Mouse (Mus musculus) liver, embryonic 12.5 days (tissue): ENCODE measurements around the gene Rgs21. TPM values are rescaled to one million over a fixed set of nuclear protein-coding genes. Genes with fewer than 3 reads are reported as not detected.

ENCODE experiments used
- ATAC-seq: fragments of 200-750 bp; cut with Nextera tagmentation; 2 replicates; pipeline ENCODE4 v1.8.0; 2017; ENCODE audit warnings: moderate number of reproducible peaks, mild to moderate bottlenecking, moderate library complexity
- H3K27ac ChIP-seq: fragments of 300-500 bp; sonication (generic); 2 replicates; pipeline ENCODE4 v1.5.1; 2016; ENCODE audit warnings: mild to moderate bottlenecking
- H3K27me3 ChIP-seq: fragments of 300-500 bp; sonication (generic); replicated peaks from 2 replicates; pipeline ENCODE4 v1.6.1; 2016; ENCODE audit warnings: mild to moderate bottlenecking, moderate library complexity
- H3K36me3 ChIP-seq: fragments of 300-500 bp; sonication (generic); 2 replicates; pipeline ENCODE4 v1.6.1; 2016; ENCODE audit warnings: mild to moderate bottlenecking, moderate library complexity
- H3K4me1 ChIP-seq: fragments of 300-500 bp; sonication (generic); 2 replicates; pipeline ENCODE4 v1.6.1; 2016
- H3K4me2 ChIP-seq: fragments of 300-500 bp; sonication (generic); 2 replicates; pipeline ENCODE4 v1.6.1; 2016; ENCODE audit warnings: mild to moderate bottlenecking, moderate library complexity
- H3K4me3 ChIP-seq: fragments of 300-500 bp; sonication (generic); 2 replicates; pipeline ENCODE4 v1.5.1; 2016; ENCODE audit warnings: mild to moderate bottlenecking, moderate library complexity
- H3K9ac ChIP-seq: fragments of 300-500 bp; sonication (generic); 2 replicates; pipeline ENCODE4 v1.6.1; 2016; ENCODE audit warnings: mild to moderate bottlenecking, moderate library complexity
- H3K9me3 ChIP-seq: fragments of 300-500 bp; sonication (generic); replicated peaks from 2 replicates; pipeline ENCODE4 v1.6.1; 2016; ENCODE audit warnings: mild to moderate bottlenecking, moderate library complexity
- WGBS: fragments of 180-500 bp; shearing (Covaris S2); methylation state at CpG from one replicate; pipeline ENCODE4 v1.1.7; 2016; ENCODE audit not compliant: insufficient replicate concordance; 5-methylcytosine and 5-hydroxymethylcytosine counted together
- polyA plus RNA-seq: library from polyadenylated mRNA; unstranded; fragments of >200 nt; fragmentation: Nextera tagmentation; extraction: Ambion mirVana; gene quantifications from 2 replicates; pipeline ENCODE4 v1.2.1, GENCODE M21; 2016

The Rgs21 gene
- not detected in 2 replicates for polyA plus RNA-seq

- Histone ChIP-seq H3K36me3 (no peaks in the 10 kb centered on the region), H3K4me2 (no peak within 1 kb of the TSS), H3K27ac (no peak within 1 kb of the TSS), H3K9ac (no peak within 1 kb of the TSS), H3K9me3 (no peaks in the 10 kb centered on the region), H3K4me1 (no peaks in the 10 kb centered on the region), H3K4me3 (no peak within 1 kb of the TSS), H3K27me3 (no peaks in the 10 kb centered on the region)
- 48% methylated on average over 3 of the region's 3 CpGs for WGBS
- no peak for ATAC-seq
These were observed at the start of gene Rgs21 for GRCm38 (mm10) chr1:144567567-144567966. Gene Rgs21 (minus strand): TSS chr1:144567667.

GRCm38 (mm10) chr1:144604071-144604470 is 36.6 kb upstream of the Rgs21 start:
- no peak overlapping the region for H3K4me3 ChIP-seq
- WGBS = 80% methylated on average over 1 of the region's 1 CpGs
- H3K4me1 ChIP-seq = no peaks in the 10 kb centered on the region
- no peaks in the 10 kb centered on the region for H3K27me3 ChIP-seq
- no peak for ATAC-seq
- H3K9me3 ChIP-seq = no peaks in the 10 kb centered on the region
- H3K4me2 ChIP-seq = no peak overlapping the region
- H3K36me3 ChIP-seq = no peaks in the 10 kb centered on the region
- H3K27ac ChIP-seq = no peak overlapping the region
- H3K9ac ChIP-seq = no peak overlapping the region

GRCm38 (mm10) chr1:144602987-144603386 is 35.5 kb upstream of the Rgs21 start:
- Histone ChIP-seq H3K9ac (no peak overlapping the region), H3K4me1 (no peaks in the 10 kb centered on the region), H3K9me3 (no peaks in the 10 kb centered on the region), H3K4me3 (no peak overlapping the region), H3K27me3 (no peaks in the 10 kb centered on the region), H3K4me2 (no peak overlapping the region), H3K36me3 (no peaks in the 10 kb centered on the region), H3K27ac (no peak overlapping the region)
- WGBS = 71% methylated on average over 2 of the region's 2 CpGs
- no peak for ATAC-seq

GRCm38 (mm10) chr1:144579321-144579720 is 11.9 kb upstream of the Rgs21 start:
- ATAC-seq = no peak
- no peaks in the 10 kb centered on the region for H3K9me3 ChIP-seq
- 33% methylated on average over 1 of the region's 1 CpGs for WGBS
- no peak overlapping the region for H3K9ac ChIP-seq
- no peak overlapping the region for H3K4me2 ChIP-seq
- no peaks in the 10 kb centered on the region for H3K4me1 ChIP-seq
- no peak overlapping the region for H3K4me3 ChIP-seq
- no peaks in the 10 kb centered on the region for H3K27me3 ChIP-seq
- H3K27ac ChIP-seq = no peak overlapping the region
- H3K36me3 ChIP-seq = no peaks in the 10 kb centered on the region

GRCm38 (mm10) chr1:144572972-144573371 is 5.5 kb upstream of the Rgs21 start:
- Histone ChIP-seq H3K4me2 (no peak overlapping the region), H3K4me3 (no peak overlapping the region), H3K9me3 (no peaks in the 10 kb centered on the region), H3K4me1 (no peaks in the 10 kb centered on the region), H3K27me3 (no peaks in the 10 kb centered on the region), H3K27ac (no peak overlapping the region), H3K9ac (no peak overlapping the region), H3K36me3 (no peaks in the 10 kb centered on the region)
- WGBS = 64% methylated on average over 2 of the region's 2 CpGs
- no peak for ATAC-seq

GRCm38 (mm10) chr1:144569905-144570304 is 2.4 kb upstream of the Rgs21 start:
- Histone ChIP-seq H3K36me3 (no peaks in the 10 kb centered on the region), H3K27me3 (no peaks in the 10 kb centered on the region), H3K4me2 (no peak overlapping the region), H3K4me1 (no peaks in the 10 kb centered on the region), H3K9me3 (no peaks in the 10 kb centered on the region), H3K4me3 (no peak overlapping the region), H3K27ac (no peak overlapping the region), H3K9ac (no peak overlapping the region)
- 61% methylated on average over 3 of the region's 3 CpGs for WGBS
- ATAC-seq = no peak

GRCm38 (mm10) chr1:144545142-144545541 is 22.3 kb downstream of the Rgs21 start:
- H3K4me2 ChIP-seq = no peak overlapping the region
- no peaks in the 10 kb centered on the region for H3K9me3 ChIP-seq
- 59% methylated on average over 4 of the region's 4 CpGs for WGBS
- H3K4me1 ChIP-seq = no peaks in the 10 kb centered on the region
- H3K27me3 ChIP-seq = no peaks in the 10 kb centered on the region
- no peak for ATAC-seq
- H3K27ac ChIP-seq = no peak overlapping the region
- H3K36me3 ChIP-seq = no peaks in the 10 kb centered on the region
- H3K9ac ChIP-seq = no peak overlapping the region
- no peak overlapping the region for H3K4me3 ChIP-seq

GRCm38 (mm10) chr1:144544497-144544961 is 22.9 kb downstream of the Rgs21 start:
- ATAC-seq = no peak
- H3K27ac ChIP-seq = no peak overlapping the region
- no peaks in the 10 kb centered on the region for H3K27me3 ChIP-seq
- H3K9ac ChIP-seq = no peak overlapping the region
- H3K4me2 ChIP-seq = no peak overlapping the region
- no peaks in the 10 kb centered on the region for H3K36me3 ChIP-seq
- no peaks in the 10 kb centered on the region for H3K4me1 ChIP-seq
- no peaks in the 10 kb centered on the region for H3K9me3 ChIP-seq
- 71% methylated on average over 6 of the region's 6 CpGs for WGBS
- H3K4me3 ChIP-seq = no peak overlapping the region

- H3K4me2 ChIP-seq = no peak overlapping the region
- no peak overlapping the region for H3K9ac ChIP-seq
- no peak overlapping the region for H3K27ac ChIP-seq
- no peak for ATAC-seq
- no peaks in the 10 kb centered on the region for H3K4me1 ChIP-seq
- no peak overlapping the region for H3K4me3 ChIP-seq
- H3K36me3 ChIP-seq = no peaks in the 10 kb centered on the region
- no peaks in the 10 kb centered on the region for H3K27me3 ChIP-seq
- H3K9me3 ChIP-seq = no peaks in the 10 kb centered on the region
- 77% methylated on average over 1 of the region's 1 CpGs for WGBS
These were observed 35.7 kb downstream of the Rgs21 start for GRCm38 (mm10) chr1:144531746-144532145.

GRCm38 (mm10) chr1:144517878-144518426 is 49.5 kb downstream of the Rgs21 start:
- Histone ChIP-seq H3K9ac (no peak overlapping the region), H3K27me3 (no peaks in the 10 kb centered on the region), H3K9me3 (no peaks in the 10 kb centered on the region), H3K4me1 (no peaks in the 10 kb centered on the region), H3K36me3 (no peaks in the 10 kb centered on the region), H3K4me3 (no peak overlapping the region), H3K27ac (no peak overlapping the region), H3K4me2 (no peak overlapping the region)
- 62% methylated on average over 5 of the region's 5 CpGs for WGBS
- ATAC-seq = no peak

- Histone ChIP-seq H3K36me3 (no peaks in the 10 kb centered on the region), H3K4me2 (no peak overlapping the region), H3K4me1 (no peaks in the 10 kb centered on the region), H3K27me3 (no peaks in the 10 kb centered on the region), H3K9ac (no peak overlapping the region), H3K9me3 (no peaks in the 10 kb centered on the region), H3K4me3 (no peak overlapping the region), H3K27ac (no peak overlapping the region)
- 63% methylated on average over 1 of the region's 1 CpGs for WGBS
- no peak for ATAC-seq
These were observed 65.2 kb downstream of the Rgs21 start for GRCm38 (mm10) chr1:144502241-144502640.

GRCm38 (mm10) chr1:144500423-144500822 is 67.0 kb downstream of the Rgs21 start:
- no peaks in the 10 kb centered on the region for H3K36me3 ChIP-seq
- H3K4me2 ChIP-seq = no peak overlapping the region
- H3K4me3 ChIP-seq = no peak overlapping the region
- no peak overlapping the region for H3K9ac ChIP-seq
- H3K27me3 ChIP-seq = no peaks in the 10 kb centered on the region
- H3K9me3 ChIP-seq = no peaks in the 10 kb centered on the region
- no peak overlapping the region for H3K27ac ChIP-seq
- WGBS = 48% methylated on average over 4 of the region's 4 CpGs
- H3K4me1 ChIP-seq = no peaks in the 10 kb centered on the region
- ATAC-seq = no peak

GRCm38 (mm10) chr1:144499719-144500118 is 67.7 kb downstream of the Rgs21 start:
- no peak overlapping the region for H3K9ac ChIP-seq
- H3K4me1 ChIP-seq = no peaks in the 10 kb centered on the region
- 30% methylated on average over 1 of the region's 1 CpGs for WGBS
- H3K4me2 ChIP-seq = no peak overlapping the region
- no peaks in the 10 kb centered on the region for H3K9me3 ChIP-seq
- ATAC-seq = no peak
- no peak overlapping the region for H3K4me3 ChIP-seq
- H3K36me3 ChIP-seq = no peaks in the 10 kb centered on the region
- H3K27me3 ChIP-seq = no peaks in the 10 kb centered on the region
- no peak overlapping the region for H3K27ac ChIP-seq
